Mouse (Mus musculus) liver, adult 2 months (tissue): ENCODE measurements around the gene Ifit2. TPM values are rescaled to one million over a fixed set of nuclear protein-coding genes. Genes with fewer than 3 reads are reported as not detected.
A peak's percentile ranks its signal among the peaks of the same experiment; 100 is the strongest.

Experiments used
- DNase-seq: peaks from one replicate; pipeline ENCODE4 v3.0.0-alpha.2; 2011; ENCODE audit warnings: low read depth, low spot score; ENCODE audit errors: extremely low read depth
- H3K27ac ChIP-seq: fragments of 200-500 bp; replicated peaks from 2 replicates; pipeline ENCODE4 v1.5.1; 2012; ENCODE audit warnings: low read depth, mild to moderate bottlenecking, control low read depth, inconsistent platforms, low read length; ENCODE audit not compliant: insufficient read depth
- H3K27me3 ChIP-seq: fragments of 200-500 bp; 2 replicates; pipeline ENCODE4 v1.6.1; 2012; ENCODE audit warnings: mild to moderate bottlenecking, moderate library complexity, low read length, inconsistent platforms; ENCODE audit not compliant: control insufficient read depth, insufficient read depth
- H3K36me3 ChIP-seq: fragments of 200-500 bp; 2 replicates; pipeline ENCODE4 v1.6.1; 2012; ENCODE audit warnings: low read length, inconsistent platforms; ENCODE audit not compliant: control insufficient read depth, insufficient read depth
- H3K4me1 ChIP-seq: fragments of 200-500 bp; 2 replicates; pipeline ENCODE4 v1.6.1; 2011; ENCODE audit warnings: low read length; ENCODE audit not compliant: control insufficient read depth, insufficient read depth
- H3K4me3 ChIP-seq: fragments of 200-500 bp; 2 replicates; pipeline ENCODE4 v1.5.1; 2011; ENCODE audit warnings: low read depth, mild to moderate bottlenecking, control low read depth, low read length, moderate library complexity; ENCODE audit not compliant: insufficient read depth
- H3K79me2 ChIP-seq: fragments of 200-500 bp; 2 replicates; pipeline ENCODE4 v1.6.1; 2012; ENCODE audit warnings: inconsistent platforms, mild to moderate bottlenecking, low read length, moderate library complexity; ENCODE audit not compliant: control insufficient read depth, insufficient read depth
- H3K9ac ChIP-seq: fragments of 200-500 bp; 2 replicates; pipeline ENCODE4 v1.6.1; 2012; ENCODE audit warnings: low read depth, mild to moderate bottlenecking, control low read depth, inconsistent platforms, low read length
- CTCF ChIP-seq: fragments of 200-500 bp; IDR thresholded peaks from 2 replicates; pipeline ENCODE4 v1.5.1; 2011; ENCODE audit warnings: low read depth, low read length, control low read depth
- POLR2A ChIP-seq: fragments of 200-500 bp; IDR thresholded peaks from 2 replicates; pipeline ENCODE4 v1.6.1; 2011; ENCODE audit warnings: low read length, control low read depth; ENCODE audit not compliant: insufficient read depth; ENCODE audit errors: extremely low read depth
- WGBS: fragments of 180-500 bp; shearing (Covaris S2); methylation state at CpG from one replicate; pipeline ENCODE4 v1.1.7; 2018; 5-methylcytosine and 5-hydroxymethylcytosine counted together
- polyA plus RNA-seq: library from polyadenylated mRNA; depleted of rRNA; stranded (reverse); fragments of >200 nt; gene quantifications from 2 replicates; pipeline ENCODE4 v1.2.3, GENCODE M21; 2012
- total RNA-seq: library from RNA; depleted of rRNA; stranded (reverse); fragments of >200 nt; gene quantifications from 2 replicates; pipeline ENCODE4 v1.2.3, GENCODE M21; 2014

Gene Ifit2
- total and polyA plus RNA-seq, 2 experiments = 0.35 to 8.0 TPM

DNA sequence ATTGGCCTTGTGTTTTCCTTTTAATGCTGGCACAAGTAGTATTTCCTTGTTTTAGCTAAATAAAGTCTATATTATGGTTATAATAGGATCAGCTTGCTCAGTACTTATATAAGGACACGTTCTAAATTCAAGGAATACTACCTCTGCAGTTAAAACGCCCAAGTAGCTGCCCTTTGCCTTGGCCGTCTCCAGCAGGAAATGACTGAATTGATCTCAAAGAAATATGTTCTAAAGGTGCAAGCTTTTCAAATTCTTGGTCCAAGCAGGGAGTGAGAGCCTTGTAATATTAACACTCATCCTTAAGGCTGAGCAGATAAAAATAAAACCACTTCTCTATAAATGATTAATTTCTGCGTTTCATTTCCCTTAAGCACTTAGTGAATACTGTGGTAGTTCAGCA lies 30.4 kb upstream of the Ifit2 start:
- DNase-seq = no peak
- no peaks in the 10 kb centered on the region for H3K27me3 ChIP-seq
- no peak overlapping the region for H3K4me3 ChIP-seq
- no peak overlapping the region for H3K9ac ChIP-seq
- WGBS = 49% methylated on average over 4 of the region's 4 CpGs
- H3K36me3 ChIP-seq = peaks cover 32% of the 10 kb centered on the region
- TF ChIP-seq POLR2A (no peak), CTCF (no peak)
- peaks cover 26% of the 10 kb centered on the region; the same call in 1 of the 2 replicates for H3K79me2 ChIP-seq
- peaks cover 62% of the 10 kb centered on the region for H3K4me1 ChIP-seq
- H3K27ac ChIP-seq = peak overlapping the region; percentile 39; the same call in 1 of the 2 replicates

GRCm38 (mm10) chr19:34521361-34521760 lies 29.1 kb upstream of the Ifit2 start:
- H3K4me3 ChIP-seq = no peak overlapping the region
- TF ChIP-seq POLR2A (no peak), CTCF (no peak)
- H3K79me2 ChIP-seq = peaks cover 15% of the 10 kb centered on the region; the same call in 1 of the 2 replicates
- 34% methylated on average over 2 of the region's 2 CpGs for WGBS
- no peaks in the 10 kb centered on the region for H3K27me3 ChIP-seq
- peaks cover 27% of the 10 kb centered on the region for H3K36me3 ChIP-seq
- H3K9ac ChIP-seq = no peak overlapping the region; the same call in 1 of the 2 replicates
- peak overlapping the region; percentile 33 for H3K27ac ChIP-seq
- H3K4me1 ChIP-seq = peaks cover 53% of the 10 kb centered on the region
- DNase-seq = peak; percentile 68

GRCm38 (mm10) chr19:34521978-34522377 lies 28.5 kb upstream of the Ifit2 start:
- no peak for DNase-seq
- Histone ChIP-seq H3K79me2 (peaks cover 14% of the 10 kb centered on the region; the same call in 1 of the 2 replicates), H3K9ac (no peak overlapping the region), H3K36me3 (peaks cover 27% of the 10 kb centered on the region), H3K27me3 (no peaks in the 10 kb centered on the region), H3K4me1 (peaks cover 48% of the 10 kb centered on the region), H3K4me3 (no peak overlapping the region), H3K27ac (peak overlapping the region; percentile 33)
- 86% methylated on average over 1 of the region's 1 CpGs for WGBS
- no peak for TF ChIP-seq CTCF
- no peak for TF ChIP-seq POLR2A

- H3K27ac ChIP-seq = peak overlapping the region; percentile 89
- 42% methylated on average over 12 of the region's 12 CpGs for WGBS
- peaks cover 40% of the 10 kb centered on the region for H3K4me1 ChIP-seq
- peaks cover 26% of the 10 kb centered on the region for H3K36me3 ChIP-seq
- no peak for TF ChIP-seq CTCF
- TF ChIP-seq POLR2A = no peak
- peaks cover 16% of the 10 kb centered on the region; the same call in 1 of the 2 replicates for H3K79me2 ChIP-seq
- H3K9ac ChIP-seq = no peak overlapping the region; the same call in 1 of the 2 replicates
- H3K27me3 ChIP-seq = no peaks in the 10 kb centered on the region
- DNase-seq = peak; percentile 80
- H3K4me3 ChIP-seq = no peak overlapping the region
Measured at GRCm38 (mm10) chr19:34523106-34523725, 27.3 kb upstream of the Ifit2 start.

DNA sequence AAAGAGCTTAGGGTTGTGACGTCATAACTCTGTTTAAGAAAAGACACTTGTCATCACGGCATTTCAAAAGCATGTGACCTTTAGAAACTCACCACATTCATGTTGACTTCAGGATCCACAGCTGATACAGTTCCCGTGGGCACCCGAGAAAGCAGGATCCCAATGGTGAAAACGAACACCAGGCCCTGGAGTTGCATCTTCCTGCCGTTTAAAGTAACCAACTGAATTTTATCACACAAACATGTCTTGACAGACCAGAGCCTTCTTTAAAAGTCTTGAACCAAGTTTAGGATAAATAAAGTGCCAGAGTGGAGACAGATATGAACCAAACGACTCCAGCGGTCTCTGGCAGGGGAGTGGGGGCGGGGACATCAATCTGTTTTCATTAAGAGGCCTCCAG lies 25.8 kb upstream of the Ifit2 start:
- H3K4me3 ChIP-seq = peak overlapping the region; percentile 8
- peaks cover 14% of the 10 kb centered on the region; the same call in 1 of the 2 replicates for H3K79me2 ChIP-seq
- peak; percentile 52 for DNase-seq
- TF ChIP-seq POLR2A (no peak), CTCF (no peak)
- H3K27ac ChIP-seq = peak overlapping the region; percentile 31
- peaks cover 23% of the 10 kb centered on the region for H3K36me3 ChIP-seq
- H3K4me1 ChIP-seq = peaks cover 26% of the 10 kb centered on the region
- peak overlapping the region; percentile 55 for H3K9ac ChIP-seq
- H3K27me3 ChIP-seq = no peaks in the 10 kb centered on the region
- 22% methylated on average over 9 of the region's 9 CpGs for WGBS
